Mouse (Mus musculus) CH12.LX (cell line): ENCODE results near the gene Rabgap1l. TPM values are rescaled to one million over a fixed set of nuclear protein-coding genes. Genes with fewer than 3 reads are reported as not detected.

Experiments
- DNase-seq: peaks from one replicate; pipeline ENCODE4 v3.0.0-alpha.2; 2013; ENCODE audit errors: extremely low read depth
- H3K27ac ChIP-seq: 2 replicates; pipeline ENCODE4 v1.5.1; 2012; ENCODE audit warnings: low read depth, mild to moderate bottlenecking, control low read depth, moderate library complexity; ENCODE audit not compliant: insufficient read depth
- H3K27me3 ChIP-seq: replicated peaks from 2 replicates; pipeline ENCODE3; 2012; ENCODE audit warnings: inconsistent platforms
- H3K36me3 ChIP-seq, 2 experiments: replicated peaks in 1 of 2; 2 replicates each; pipeline versions ENCODE3 to v1.6.1; 2012; ENCODE audit warnings: inconsistent platforms in 1 of 2, low read length in 1 of 2, mild to moderate bottlenecking in 1 of 2, mixed read lengths in 1 of 2, moderate library complexity in 1 of 2; ENCODE audit not compliant: control insufficient read depth in 1 of 2, insufficient read depth in 1 of 2
- H3K4me1 ChIP-seq, 2 experiments: 2 replicates each; pipeline ENCODE4 v1.6.1; 2012; ENCODE audit warnings: inconsistent platforms in 1 of 2, moderate library complexity in 1 of 2; ENCODE audit not compliant: insufficient read depth in 2 of 2, control insufficient read depth in 1 of 2
- H3K4me2 ChIP-seq: 2 replicates; pipeline ENCODE4 v1.6.1; 2012; ENCODE audit warnings: low read depth, mild to moderate bottlenecking, control low read depth; ENCODE audit not compliant: poor library complexity, insufficient read depth, severe bottlenecking
- H3K4me3 ChIP-seq, 3 experiments: fragments of 150-350 bp in 1 of 3; sonication (generic) in 1 of 3; replicated peaks in 1 of 3; 2 replicates each; pipeline versions ENCODE3 to v1.5.1; 2011 to 2012; ENCODE audit warnings: low read depth in 2 of 3, low read length in 2 of 3, mild to moderate bottlenecking in 2 of 3, moderate library complexity in 2 of 3, control low read depth in 1 of 3, improper control_type of control experiment in 1 of 3, inconsistent platforms in 1 of 3, mixed read lengths in 1 of 3; ENCODE audit not compliant: poor library complexity in 1 of 3
- H3K79me2 ChIP-seq: replicated peaks from 2 replicates; pipeline ENCODE4 v1.6.1; 2012; ENCODE audit warnings: mild to moderate bottlenecking, moderate library complexity; ENCODE audit not compliant: control insufficient read depth, poor library complexity, insufficient read depth, severe bottlenecking; ENCODE audit errors: extremely low read depth
- H3K9ac ChIP-seq: 2 replicates; pipeline ENCODE4 v1.6.1; 2012; ENCODE audit warnings: low read depth, mild to moderate bottlenecking, control low read depth, moderate library complexity; ENCODE audit not compliant: insufficient read depth
- H3K9me3 ChIP-seq: replicated peaks from 2 replicates; pipeline ENCODE3; 2012; ENCODE audit warnings: low read length, inconsistent platforms, mixed read lengths
- CTCF ChIP-seq, 2 experiments: IDR thresholded peaks in 1 of 2; conservative IDR thresholded peaks in 1 of 2; 2 replicates each; pipeline ENCODE4 v1.5.1; 2011 to 2012; ENCODE audit warnings: low read depth in 2 of 2, low read length in 2 of 2, improper control_type of control experiment in 1 of 2, inconsistent platforms in 1 of 2, mild to moderate bottlenecking in 1 of 2, moderate library complexity in 1 of 2
- E2F4 ChIP-seq: IDR thresholded peaks from 2 replicates; pipeline ENCODE4 v1.6.1; 2011; ENCODE audit warnings: low read depth, low read length, improper control_type of control experiment; ENCODE audit not compliant: insufficient replicate concordance
- HCFC1 ChIP-seq: IDR thresholded peaks from 2 replicates; pipeline ENCODE4 v1.6.1; 2012; ENCODE audit warnings: low read depth, mild to moderate bottlenecking, inconsistent platforms, low read length, improper control_type of control experiment
- JUND ChIP-seq: conservative IDR thresholded peaks from 2 replicates; pipeline ENCODE4 v1.6.1; 2011; ENCODE audit warnings: low read depth, low read length, improper control_type of control experiment
- MAFK ChIP-seq: IDR thresholded peaks from 2 replicates; pipeline ENCODE4 v1.6.1; 2011; ENCODE audit warnings: low read length, improper control_type of control experiment; ENCODE audit not compliant: insufficient replicate concordance
- MEF2A ChIP-seq: IDR thresholded peaks from 2 replicates; pipeline ENCODE4 v1.6.1; 2014; ENCODE audit warnings: low read depth, mild to moderate bottlenecking, inconsistent platforms, low read length, improper control_type of control experiment, borderline replicate concordance
- NRF1 ChIP-seq: IDR thresholded peaks from 2 replicates; pipeline ENCODE4 v1.6.1; 2014; ENCODE audit warnings: low read depth, mild to moderate bottlenecking, inconsistent platforms, low read length, improper control_type of control experiment, moderate library complexity
- PAX5 ChIP-seq: IDR thresholded peaks from 2 replicates; pipeline ENCODE4 v1.6.1; 2012; ENCODE audit warnings: low read length, inconsistent platforms, mixed read lengths
- RAD21 ChIP-seq: IDR thresholded peaks from 2 replicates; pipeline ENCODE4 v1.6.1; 2011; ENCODE audit warnings: low read depth, mild to moderate bottlenecking, low read length, improper control_type of control experiment, moderate library complexity
- USF1 ChIP-seq: IDR thresholded peaks from 2 replicates; pipeline ENCODE4 v1.6.1; 2014; ENCODE audit warnings: low read depth, mild to moderate bottlenecking, inconsistent platforms, low read length, improper control_type of control experiment
- ZKSCAN1 ChIP-seq: IDR thresholded peaks from 2 replicates; pipeline ENCODE4 v1.6.1; 2012; ENCODE audit warnings: low read depth, inconsistent platforms, low read length, improper control_type of control experiment, borderline replicate concordance
- ZMIZ1 ChIP-seq: IDR thresholded peaks from 2 replicates; pipeline ENCODE4 v1.6.1; 2012; ENCODE audit warnings: low read depth, mild to moderate bottlenecking, inconsistent platforms, low read length, improper control_type of control experiment
- dilution Hi-C: fragments of 300-500 bp; cut with MboI; formaldehyde crosslinking; loops from 2 replicates; pipeline ENCODE4 v1.14.3; 2020; ENCODE audit warnings: low sequenced_read_pairs; ENCODE audit not compliant: extremely low pct_unique_long_range_greater_than_20kb, extremely low pct_ligation_motif_present
- in situ Hi-C: fragments of 300-500 bp; cut with MboI; formaldehyde crosslinking; loops from 3 replicates; pipeline ENCODE4 v1.14.3; 2019; ENCODE audit warnings: low sequenced_read_pairs, low pct_ligation_motif_present, low pct_unique_long_range_greater_than_20kb, mixed read lengths
- polyA plus RNA-seq: library from polyadenylated mRNA; unstranded; fragments of >175 nt; gene quantifications from 2 replicates; pipeline ENCODE4 v1.2.1, GENCODE M21; 2012; ENCODE audit warnings: low read depth; ENCODE audit not compliant: insufficient read length
- total RNA-seq, 2 experiments: library from RNA; depleted of rRNA; stranded (reverse); fragments of 300-350 nt in 1 of 2; fragments of >200 nt in 1 of 2; gene quantifications; 2 replicates each; pipeline ENCODE4 v1.2.3; 2012 to 2014

Gene Rabgap1l
- total and polyA plus RNA-seq, 3 experiments: 84.0 to 109 (median 85.6) TPM

- dilution Hi-C loops: no loop called here
- Histone ChIP-seq H3K9me3 (no peaks in the 10 kb centered on the region), H3K27me3 (no peaks in the 10 kb centered on the region), H3K36me3 (peaks cover 2 to 13% of the 10 kb centered on the region in 2 experiments), H3K4me1 (no peaks in the 10 kb centered on the region; a peak in 1 of 4 replicates), H3K4me3 (no peak overlapping the region), H3K27ac (no peak overlapping the region), H3K79me2 (no peaks in the 10 kb centered on the region), H3K4me2 (no peak overlapping the region), H3K9ac (no peak overlapping the region)
- no peak for TF ChIP-seq E2F4
- TF ChIP-seq HCFC1: no peak
- no peak for DNase-seq
- in situ Hi-C loops: no loop called here
Measured at GRCm38 (mm10) chr1:160261849-160262248, 531.2 kb downstream of the Rabgap1l start.

- in situ Hi-C loops (no loop called here), dilution Hi-C loops (no loop called here)
- H3K4me1 ChIP-seq: no peaks in the 10 kb centered on the region; a peak in 1 of 4 replicates
- no peaks in the 10 kb centered on the region for H3K79me2 ChIP-seq
- H3K4me2 ChIP-seq: no peak overlapping the region
- no peaks in the 10 kb centered on the region for H3K27me3 ChIP-seq
- H3K27ac ChIP-seq: no peak overlapping the region
- TF ChIP-seq NRF1: no peak
- H3K9ac ChIP-seq: no peak overlapping the region
- no peak for DNase-seq
- H3K9me3 ChIP-seq: no peaks in the 10 kb centered on the region
- H3K36me3 ChIP-seq: peaks cover 6 to 22% of the 10 kb centered on the region in 2 experiments
- no peak overlapping the region for H3K4me3 ChIP-seq
Measured at GRCm38 (mm10) chr1:160260605-160261004, 532.4 kb downstream of the Rabgap1l start.

- H3K27me3 ChIP-seq: no peaks in the 10 kb centered on the region
- H3K4me1 ChIP-seq: peaks cover 0 to 2% of the 10 kb centered on the region in 2 experiments; a peak in 1 of 4 replicates
- no peak overlapping the region for H3K4me3 ChIP-seq
- H3K9ac ChIP-seq: no peak overlapping the region
- H3K4me2 ChIP-seq: no peak overlapping the region
- H3K27ac ChIP-seq: no peak overlapping the region
- dilution Hi-C loops (no loop called here), in situ Hi-C loops (no loop called here)
- DNase-seq: no peak
- no peaks in the 10 kb centered on the region for H3K79me2 ChIP-seq
- H3K36me3 ChIP-seq: peaks cover 10 to 27% of the 10 kb centered on the region in 2 experiments
- H3K9me3 ChIP-seq: no peaks in the 10 kb centered on the region
- TF ChIP-seq JUND: no peak
- TF ChIP-seq E2F4: no peak
Measured at GRCm38 (mm10) chr1:160259884-160260283, 533.1 kb downstream of the Rabgap1l start.

GRCm38 (mm10) chr1:160253108-160253507, 539.9 kb downstream of the Rabgap1l start:
- Histone ChIP-seq H3K27ac (no peak overlapping the region), H3K36me3 (peaks cover 14 to 28% of the 10 kb centered on the region in 2 experiments), H3K79me2 (peaks cover 9% of the 10 kb centered on the region), H3K4me1 (peaks cover 0 to 34% of the 10 kb centered on the region in 2 experiments; a peak in 2 of 4 replicates), H3K27me3 (no peaks in the 10 kb centered on the region), H3K4me3 (no peak overlapping the region)
- dilution Hi-C loops: no loop called here
- TF ChIP-seq CTCF (conservative IDR thresholded peaks at IDR 0.05 in 1 of 2, IDR thresholded peaks at IDR 0.05 in 1 of 2; ENCODE audit: low read depth in 2 of 2, low read length in 2 of 2) (peak in 1 of 2 experiments; percentile 33; a peak in 2 of 4 replicates), ZMIZ1 (no peak), USF1 (no peak), PAX5 (no peak), MEF2A (no peak), MAFK (no peak), RAD21 (peak; percentile 16), ZKSCAN1 (no peak)
- TF ChIP-seq, all 38 proteins: peak for 2
- no peaks in the 10 kb centered on the region for H3K9me3 ChIP-seq
- DNase-seq: no peak
- no peak overlapping the region for H3K9ac ChIP-seq
- in situ Hi-C loops: no loop called here
- no peak overlapping the region for H3K4me2 ChIP-seq
